Mouse (Mus musculus): ENCODE measurements at regions not wholly inside any gene's neighbourhood (a gene's known extent, or its start where the extent isn't known, plus 50 kb on each side); places are given as distances from the start of the nearest gene placed in this dataset.
A peak's percentile ranks its signal among the peaks of the same experiment; 100 is the strongest.

GRCm38 (mm10) chr11:86881710-86882109, 74.2 kb upstream of the Dhx40 start:
- Histone ChIP-seq H3K36me3 (ENCODE audit: control insufficient read depth, insufficient read depth, low read length) (no peaks in the 10 kb centered on the region), H3K4me3 (ENCODE audit: control insufficient read depth, low read depth, low read length) (no peak overlapping the region), H3K27me3 (ENCODE audit: control insufficient read depth, insufficient read depth, low read length) (no peaks in the 10 kb centered on the region), H3K27ac (ENCODE audit: control insufficient read depth, insufficient read depth, low read depth, low read length) (no peak overlapping the region), H3K4me1 (ENCODE audit: control insufficient read depth, insufficient read depth, low read length) (no peaks in the 10 kb centered on the region)
- TF ChIP-seq POLR2A (IDR thresholded peaks at IDR 0.05; ENCODE audit: control insufficient read depth, low read depth, low read length) (no peak), CTCF (IDR thresholded peaks at IDR 0.05; ENCODE audit: control insufficient read depth, insufficient read depth, insufficient replicate concordance, low read depth, low read length) (no peak)

GRCm38 (mm10) chr11:86879356-86879905, 71.9 kb upstream of the Dhx40 start:
- Histone ChIP-seq H3K4me3 (ENCODE audit: control insufficient read depth, low read depth, low read length) (no peak overlapping the region), H3K27me3 (ENCODE audit: control insufficient read depth, insufficient read depth, low read length) (no peaks in the 10 kb centered on the region), H3K27ac (ENCODE audit: control insufficient read depth, insufficient read depth, low read depth, low read length) (no peak overlapping the region), H3K4me1 (ENCODE audit: control insufficient read depth, insufficient read depth, low read length) (no peaks in the 10 kb centered on the region), H3K36me3 (ENCODE audit: control insufficient read depth, insufficient read depth, low read length) (no peaks in the 10 kb centered on the region)
- no peak for TF ChIP-seq POLR2A (IDR thresholded peaks at IDR 0.05; ENCODE audit: control insufficient read depth, low read depth, low read length)
- no peak for TF ChIP-seq CTCF (IDR thresholded peaks at IDR 0.05; ENCODE audit: control insufficient read depth, insufficient read depth, insufficient replicate concordance, low read depth, low read length)

GRCm38 (mm10) chr11:86878327-86879065, 71.0 kb upstream of the Dhx40 start:
- no peaks in the 10 kb centered on the region for H3K4me1 ChIP-seq (ENCODE audit: control insufficient read depth, insufficient read depth, low read length)
- H3K36me3 ChIP-seq (ENCODE audit: control insufficient read depth, insufficient read depth, low read length): no peaks in the 10 kb centered on the region
- no peak overlapping the region for H3K4me3 ChIP-seq (ENCODE audit: control insufficient read depth, low read depth, low read length)
- H3K27ac ChIP-seq (ENCODE audit: control insufficient read depth, insufficient read depth, low read depth, low read length): no peak overlapping the region
- H3K27me3 ChIP-seq (ENCODE audit: control insufficient read depth, insufficient read depth, low read length): no peaks in the 10 kb centered on the region
- no peak for TF ChIP-seq POLR2A (IDR thresholded peaks at IDR 0.05; ENCODE audit: control insufficient read depth, low read depth, low read length)
- TF ChIP-seq CTCF (IDR thresholded peaks at IDR 0.05; ENCODE audit: control insufficient read depth, insufficient read depth, insufficient replicate concordance, low read depth, low read length): peak; percentile 44; the same call in 1 of the 2 replicates

- TF ChIP-seq CTCF (IDR thresholded peaks at IDR 0.05; ENCODE audit: control insufficient read depth, insufficient read depth, insufficient replicate concordance, low read depth, low read length) (no peak), POLR2A (IDR thresholded peaks at IDR 0.05; ENCODE audit: control insufficient read depth, low read depth, low read length) (no peak)
- no peak overlapping the region for H3K27ac ChIP-seq (ENCODE audit: control insufficient read depth, insufficient read depth, low read depth, low read length)
- H3K4me3 ChIP-seq (ENCODE audit: control insufficient read depth, low read depth, low read length): no peak overlapping the region
- H3K4me1 ChIP-seq (ENCODE audit: control insufficient read depth, insufficient read depth, low read length): no peaks in the 10 kb centered on the region
- no peaks in the 10 kb centered on the region for H3K36me3 ChIP-seq (ENCODE audit: control insufficient read depth, insufficient read depth, low read length)
- H3K27me3 ChIP-seq (ENCODE audit: control insufficient read depth, insufficient read depth, low read length): no peaks in the 10 kb centered on the region
Observed at GRCm38 (mm10) chr11:86876509-86876908, 69.0 kb upstream of the Dhx40 start.

- Histone ChIP-seq H3K27me3 (ENCODE audit: control insufficient read depth, insufficient read depth, low read length) (no peaks in the 10 kb centered on the region), H3K36me3 (ENCODE audit: control insufficient read depth, insufficient read depth, low read length) (no peaks in the 10 kb centered on the region), H3K4me3 (ENCODE audit: control insufficient read depth, low read depth, low read length) (no peak overlapping the region), H3K4me1 (ENCODE audit: control insufficient read depth, insufficient read depth, low read length) (no peaks in the 10 kb centered on the region), H3K27ac (ENCODE audit: control insufficient read depth, insufficient read depth, low read depth, low read length) (no peak overlapping the region)
- peak; percentile 13; the same call in 1 of the 2 replicates for TF ChIP-seq CTCF (IDR thresholded peaks at IDR 0.05; ENCODE audit: control insufficient read depth, insufficient read depth, insufficient replicate concordance, low read depth, low read length)
- TF ChIP-seq POLR2A (IDR thresholded peaks at IDR 0.05; ENCODE audit: control insufficient read depth, low read depth, low read length): no peak
Observed at GRCm38 (mm10) chr11:86875738-86876137, 68.2 kb upstream of the Dhx40 start.

- Histone ChIP-seq H3K36me3 (ENCODE audit: control insufficient read depth, insufficient read depth, low read length) (no peaks in the 10 kb centered on the region), H3K4me1 (ENCODE audit: control insufficient read depth, insufficient read depth, low read length) (no peaks in the 10 kb centered on the region), H3K27me3 (ENCODE audit: control insufficient read depth, insufficient read depth, low read length) (no peaks in the 10 kb centered on the region), H3K4me3 (ENCODE audit: control insufficient read depth, low read depth, low read length) (no peak overlapping the region), H3K27ac (ENCODE audit: control insufficient read depth, insufficient read depth, low read depth, low read length) (no peak overlapping the region)
- no peak for TF ChIP-seq POLR2A (IDR thresholded peaks at IDR 0.05; ENCODE audit: control insufficient read depth, low read depth, low read length)
- TF ChIP-seq CTCF (IDR thresholded peaks at IDR 0.05; ENCODE audit: control insufficient read depth, insufficient read depth, insufficient replicate concordance, low read depth, low read length): no peak
Observed at GRCm38 (mm10) chr11:86874666-86875295, 67.2 kb upstream of the Dhx40 start.

- TF ChIP-seq CTCF (IDR thresholded peaks at IDR 0.05; ENCODE audit: control insufficient read depth, insufficient read depth, insufficient replicate concordance, low read depth, low read length) (no peak), POLR2A (IDR thresholded peaks at IDR 0.05; ENCODE audit: control insufficient read depth, low read depth, low read length) (no peak)
- no peaks in the 10 kb centered on the region for H3K36me3 ChIP-seq (ENCODE audit: control insufficient read depth, insufficient read depth, low read length)
- H3K27ac ChIP-seq (ENCODE audit: control insufficient read depth, insufficient read depth, low read depth, low read length): no peak overlapping the region
- H3K4me1 ChIP-seq (ENCODE audit: control insufficient read depth, insufficient read depth, low read length): no peaks in the 10 kb centered on the region
- H3K4me3 ChIP-seq (ENCODE audit: control insufficient read depth, low read depth, low read length): no peak overlapping the region
- no peaks in the 10 kb centered on the region for H3K27me3 ChIP-seq (ENCODE audit: control insufficient read depth, insufficient read depth, low read length)
Observed at GRCm38 (mm10) chr11:86873406-86873700, 65.8 kb upstream of the Dhx40 start.
